Mouse (Mus musculus): ENCODE measurements around the gene Arhgef25.

DNA sequence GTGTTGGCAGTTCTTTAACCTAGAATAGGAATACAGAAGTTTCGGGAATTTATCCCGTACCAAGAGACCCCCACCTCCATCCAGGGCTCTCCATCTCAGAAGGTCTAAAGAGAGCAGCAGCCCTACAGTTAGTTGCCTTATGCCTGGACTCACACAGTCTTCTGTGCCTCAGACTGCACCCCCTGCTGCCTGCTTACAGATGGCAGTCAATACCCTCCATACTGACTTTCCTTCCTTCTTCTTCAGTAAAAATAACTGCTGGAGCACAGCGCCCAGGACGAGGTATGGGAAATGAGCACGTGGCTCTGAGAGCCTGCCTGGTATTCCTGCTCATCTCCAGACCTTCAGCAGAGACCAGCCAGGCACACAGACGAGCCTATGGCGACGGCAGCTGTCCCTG lies 10.4 kb upstream of the Arhgef25 start:
- TF ChIP-seq CTCF (IDR thresholded peaks at IDR 0.05; ENCODE audit: extremely low read depth, insufficient read length, insufficient replicate concordance, low read depth, low read length) (no peak), POLR2A (IDR thresholded peaks at IDR 0.05; ENCODE audit: low read depth, low read length) (no peak)

All from small intestine, adult 2 months (tissue).